Mouse (Mus musculus) cortical plate, adult 2 months (tissue): ENCODE results near the gene Zfp949.

Experiments used
- CTCF ChIP-seq: fragments of 200-500 bp; IDR thresholded peaks from 2 replicates; pipeline ENCODE4 v1.5.1; 2011; ENCODE audit warnings: mild to moderate bottlenecking, control low read depth, low read length; ENCODE audit not compliant: insufficient read depth; ENCODE audit errors: extremely low read depth
- POLR2A ChIP-seq: fragments of 200-500 bp; IDR thresholded peaks from 2 replicates; pipeline ENCODE4 v1.6.1; 2011; ENCODE audit warnings: mild to moderate bottlenecking, low read length, control low read depth; ENCODE audit not compliant: insufficient read depth; ENCODE audit errors: extremely low read depth

DNA sequence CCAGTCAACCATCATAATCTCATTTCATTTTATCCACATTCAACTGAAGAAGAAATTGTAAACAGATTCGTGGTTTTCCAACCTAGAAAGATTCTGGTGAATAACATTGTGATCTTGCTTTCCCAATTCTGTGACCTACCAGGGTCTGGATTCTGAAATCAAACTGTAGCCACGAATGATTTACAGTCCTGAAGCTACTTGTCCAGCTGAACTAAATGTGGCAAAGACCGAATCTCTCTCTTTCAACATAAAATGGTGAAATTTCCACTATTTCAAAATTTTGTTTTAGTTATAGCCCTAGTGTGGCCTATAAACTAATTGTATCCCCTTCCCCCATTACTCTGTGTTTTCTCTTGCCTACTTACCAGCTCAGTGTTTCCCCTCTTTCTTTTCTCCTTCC is 18.2 kb upstream of the Zfp949 start:
- no peak for TF ChIP-seq CTCF
- TF ChIP-seq POLR2A, result no peak
